Mouse (Mus musculus): Measurements from ENCODE around the gene Ugt1a6b. TPM values are rescaled to one million over a fixed set of nuclear protein-coding genes. Genes with fewer than 3 reads are reported as not detected.

Gene Ugt1a6b
- polyA plus RNA-seq, 2 experiments: 0.24 to 1.0 TPM

- Histone ChIP-seq H3K4me2 (replicated peaks; ENCODE audit: low read depth, low read length, severe bottlenecking) (no peak overlapping the region), H3K9me3 (ENCODE audit: control insufficient read depth, low read length) (peaks cover 71% of the 10 kb centered on the region), H3K4me3 (replicated peaks; ENCODE audit: low read length) (no peak overlapping the region), H3K27me3 (ENCODE audit: control insufficient read depth, insufficient read depth, low read length) (no peaks in the 10 kb centered on the region), H3K27ac (replicated peaks; ENCODE audit: low read depth, low read length) (no peak overlapping the region), H3K9ac (ENCODE audit: low read depth, low read length, severe bottlenecking) (no peak overlapping the region), H3K4me1 (ENCODE audit: control insufficient read depth, insufficient read depth, low read length) (no peaks in the 10 kb centered on the region), H3K36me3 (ENCODE audit: control insufficient read depth, insufficient read depth, low read length) (no peaks in the 10 kb centered on the region)
- ATAC-seq (ENCODE audit: low FRiP score, low read depth) (no peak), DNase-seq (ENCODE audit: low spot score) (no peak)
- 54% methylated on average over 2 of the region's 2 CpGs for WGBS
- no peak for TF ChIP-seq POLR2A (IDR thresholded peaks at IDR 0.05; ENCODE audit: borderline replicate concordance, extremely low read depth, insufficient read depth, insufficient read length)
These were observed 124.4 kb downstream of the Ugt1a6b start for GRCm38 (mm10) chr1:88227482-88227881.

- Histone ChIP-seq H3K4me2 (replicated peaks; ENCODE audit: low read depth, low read length, severe bottlenecking) (no peak overlapping the region), H3K4me1 (ENCODE audit: control insufficient read depth, insufficient read depth, low read length) (no peaks in the 10 kb centered on the region), H3K27me3 (ENCODE audit: control insufficient read depth, insufficient read depth, low read length) (no peaks in the 10 kb centered on the region), H3K9me3 (ENCODE audit: control insufficient read depth, low read length) (peaks cover 77% of the 10 kb centered on the region), H3K4me3 (replicated peaks; ENCODE audit: low read length) (no peak overlapping the region), H3K27ac (replicated peaks; ENCODE audit: low read depth, low read length) (no peak overlapping the region), H3K9ac (ENCODE audit: low read depth, low read length, severe bottlenecking) (no peak overlapping the region), H3K36me3 (ENCODE audit: control insufficient read depth, insufficient read depth, low read length) (no peaks in the 10 kb centered on the region)
- ATAC-seq (ENCODE audit: low FRiP score, low read depth) (no peak), DNase-seq (ENCODE audit: low spot score) (no peak)
- TF ChIP-seq POLR2A (IDR thresholded peaks at IDR 0.05; ENCODE audit: borderline replicate concordance, extremely low read depth, insufficient read depth, insufficient read length): no peak
- WGBS: 69% methylated on average over 7 of the region's 7 CpGs
These were observed 125.1 kb downstream of the Ugt1a6b start for GRCm38 (mm10) chr1:88228121-88228520.

GRCm38 (mm10) chr1:88229566-88229965 lies 126.5 kb downstream of the Ugt1a6b start:
- DNase-seq (ENCODE audit: low spot score) (no peak), ATAC-seq (ENCODE audit: low FRiP score, low read depth) (no peak)
- Histone ChIP-seq H3K9me3 (ENCODE audit: control insufficient read depth, low read length) (peaks cover 91% of the 10 kb centered on the region), H3K27me3 (ENCODE audit: control insufficient read depth, insufficient read depth, low read length) (no peaks in the 10 kb centered on the region), H3K4me3 (replicated peaks; ENCODE audit: low read length) (no peak overlapping the region), H3K9ac (ENCODE audit: low read depth, low read length, severe bottlenecking) (no peak overlapping the region), H3K36me3 (ENCODE audit: control insufficient read depth, insufficient read depth, low read length) (no peaks in the 10 kb centered on the region), H3K27ac (replicated peaks; ENCODE audit: low read depth, low read length) (no peak overlapping the region), H3K4me1 (ENCODE audit: control insufficient read depth, insufficient read depth, low read length) (no peaks in the 10 kb centered on the region), H3K4me2 (replicated peaks; ENCODE audit: low read depth, low read length, severe bottlenecking) (no peak overlapping the region)
- 76% methylated on average over 3 of the region's 3 CpGs for WGBS
- no peak for TF ChIP-seq POLR2A (IDR thresholded peaks at IDR 0.05; ENCODE audit: borderline replicate concordance, extremely low read depth, insufficient read depth, insufficient read length)

GRCm38 (mm10) chr1:88229986-88230385 lies 126.9 kb downstream of the Ugt1a6b start:
- no peak for TF ChIP-seq POLR2A (IDR thresholded peaks at IDR 0.05; ENCODE audit: borderline replicate concordance, extremely low read depth, insufficient read depth, insufficient read length)
- H3K36me3 ChIP-seq (ENCODE audit: control insufficient read depth, insufficient read depth, low read length): no peaks in the 10 kb centered on the region
- H3K27ac ChIP-seq (replicated peaks; ENCODE audit: low read depth, low read length): no peak overlapping the region
- H3K4me1 ChIP-seq (ENCODE audit: control insufficient read depth, insufficient read depth, low read length): no peaks in the 10 kb centered on the region
- no peak overlapping the region for H3K9ac ChIP-seq (ENCODE audit: low read depth, low read length, severe bottlenecking)
- no peak overlapping the region for H3K4me2 ChIP-seq (replicated peaks; ENCODE audit: low read depth, low read length, severe bottlenecking)
- 85% methylated on average over 5 of the region's 5 CpGs for WGBS
- H3K4me3 ChIP-seq (replicated peaks; ENCODE audit: low read length): no peak overlapping the region
- ATAC-seq (ENCODE audit: low FRiP score, low read depth) (no peak), DNase-seq (ENCODE audit: low spot score) (no peak)
- peaks cover 95% of the 10 kb centered on the region for H3K9me3 ChIP-seq (ENCODE audit: control insufficient read depth, low read length)
- H3K27me3 ChIP-seq (ENCODE audit: control insufficient read depth, insufficient read depth, low read length): no peaks in the 10 kb centered on the region

GRCm38 (mm10) chr1:88230421-88230820 lies 127.4 kb downstream of the Ugt1a6b start:
- no peaks in the 10 kb centered on the region for H3K4me1 ChIP-seq (ENCODE audit: control insufficient read depth, insufficient read depth, low read length)
- TF ChIP-seq POLR2A (IDR thresholded peaks at IDR 0.05; ENCODE audit: borderline replicate concordance, extremely low read depth, insufficient read depth, insufficient read length): no peak
- H3K9ac ChIP-seq (ENCODE audit: low read depth, low read length, severe bottlenecking): no peak overlapping the region
- H3K36me3 ChIP-seq (ENCODE audit: control insufficient read depth, insufficient read depth, low read length): no peaks in the 10 kb centered on the region
- H3K9me3 ChIP-seq (ENCODE audit: control insufficient read depth, low read length): peaks cover 98% of the 10 kb centered on the region
- 72% methylated on average over 7 of the region's 7 CpGs for WGBS
- DNase-seq (ENCODE audit: low spot score): no peak
- H3K4me2 ChIP-seq (replicated peaks; ENCODE audit: low read depth, low read length, severe bottlenecking): no peak overlapping the region
- no peak for ATAC-seq (ENCODE audit: low FRiP score, low read depth)
- H3K4me3 ChIP-seq (replicated peaks; ENCODE audit: low read length): no peak overlapping the region
- H3K27me3 ChIP-seq (ENCODE audit: control insufficient read depth, insufficient read depth, low read length): no peaks in the 10 kb centered on the region
- no peak overlapping the region for H3K27ac ChIP-seq (replicated peaks; ENCODE audit: low read depth, low read length)

Data from limb, embryonic 14.5 days (tissue).